Mouse (Mus musculus) testis, adult 10 weeks (tissue): ENCODE results near the gene Vrk1. TPM values are rescaled to one million over a fixed set of nuclear protein-coding genes. Genes with fewer than 3 reads are reported as not detected.

Source experiments
- polyA plus RNA-seq: library from polyadenylated mRNA; stranded (reverse); fragments of 350-450 nt; fragmentation: Illumina TruSeq; extraction: RNeasy Lipid Tissue Mini Kit (QIAGEN cat#74804); gene quantifications from one replicate; pipeline ENCODE4 v1.2.3, GENCODE M21; 2014; ENCODE audit warnings: low read depth, low replicate concordance

Gene Vrk1
- polyA plus RNA-seq, result 31.1 TPM

DNA sequence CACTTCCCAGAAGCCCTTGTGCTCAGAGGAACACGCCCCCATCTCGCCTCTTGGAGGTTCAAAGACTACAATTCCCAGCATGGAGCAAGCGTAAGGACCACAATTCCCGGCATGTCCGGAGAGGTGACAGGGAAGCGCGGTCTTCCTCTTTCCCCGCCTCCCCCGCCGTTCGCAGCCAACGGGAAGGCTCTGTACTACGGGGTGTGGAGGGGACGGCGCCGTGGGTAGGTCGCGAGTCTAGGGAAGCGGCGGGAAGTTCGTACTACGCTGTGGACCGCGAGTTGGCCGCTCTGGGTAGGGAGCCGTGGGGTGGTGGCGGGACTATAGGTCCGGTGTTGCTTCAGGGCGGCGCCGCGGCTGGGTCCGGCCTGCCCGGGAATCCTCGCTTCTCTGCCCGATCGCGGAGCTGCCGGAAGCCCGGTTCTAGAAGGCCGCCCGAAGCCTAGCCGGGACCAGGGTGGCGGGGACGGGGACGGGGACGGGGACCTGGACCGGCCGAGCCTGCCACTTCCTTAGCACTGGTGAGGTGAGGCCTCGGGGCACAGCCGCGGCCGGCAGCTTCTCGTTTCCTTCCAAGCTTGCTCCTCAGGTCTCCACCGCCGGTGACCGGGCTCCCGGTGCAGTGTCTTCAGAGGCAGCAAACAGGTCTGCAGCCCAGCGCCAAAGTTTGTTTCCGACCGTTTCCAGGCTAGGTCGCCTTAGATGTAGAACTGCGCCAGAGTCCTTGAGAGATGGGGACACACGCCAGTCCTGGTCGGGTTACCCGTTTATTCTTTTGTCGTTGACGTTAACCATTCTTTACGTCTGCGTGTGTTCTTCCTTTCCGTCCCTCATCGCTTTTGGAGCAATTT, at the start of gene Vrk1:
Vrk1 (plus strand) TSS at position 164 of the 851 bp plus-strand sequence.

Other genes with a start within 250 kb of the Vrk1 start
- 364 TPM for gene Papola, start 225.5 kb upstream of the Vrk1 start, polyA plus RNA-seq